Mouse (Mus musculus) heart, adult 9 months (tissue): ENCODE data around the gene Lhfpl5.

Experiments used
- DNase-seq, 2 experiments: peaks; one replicate each; pipeline ENCODE4 v3.0.0; 2022; ENCODE audit warnings: low spot score in 2 of 2

Lhfpl5 gene

GRCm38 (mm10) chr17:28626937-28627336 lies 51.5 kb downstream of the Lhfpl5 start:
- no peak for DNase-seq

GRCm38 (mm10) chr17:28628248-28629124 lies 53.0 kb downstream of the Lhfpl5 start:
- no peak for DNase-seq

GRCm38 (mm10) chr17:28629125-28629524 lies 53.7 kb downstream of the Lhfpl5 start:
- no peak for DNase-seq
